Mouse (Mus musculus) layer of hippocampus, adult 8-10 months (tissue): ENCODE data around the gene Lyrm1. TPM values are rescaled to one million over a fixed set of nuclear protein-coding genes. Genes with fewer than 3 reads are reported as not detected.

ENCODE experiments used
- DNase-seq, 2 experiments: peaks; one replicate each; pipeline ENCODE4 v3.0.0; 2022; ENCODE audit warnings: low spot score in 2 of 2
- total RNA-seq, 4 experiments: library from RNA; stranded (reverse); gene quantifications; 2 replicates each; pipeline ENCODE4 v1.2.4; 2022

Lyrm1 gene
- total RNA-seq, 4 experiments from 2014 or later, result 10.6 to 13.4 (median 10.9) TPM

GRCm38 (mm10) chr7:119887887-119888286, 7.8 kb upstream of the Lyrm1 start:
- no peak for DNase-seq

GRCm38 (mm10) chr7:119892198-119892597, 3.5 kb upstream of the Lyrm1 start:
- no peak for DNase-seq

- DNase-seq, result no peak
These were observed 2.9 kb upstream of the Lyrm1 start for GRCm38 (mm10) chr7:119892742-119893141.

- DNase-seq, result peak in 1 of 2 experiments; percentile 12
These were observed 680 bp upstream of the Lyrm1 start for GRCm38 (mm10) chr7:119894818-119895544.

GRCm38 (mm10) chr7:119897521-119898109, 2.0 kb downstream of the Lyrm1 start:
- DNase-seq, result no peak

- DNase-seq, result no peak
These were observed 2.7 kb downstream of the Lyrm1 start for GRCm38 (mm10) chr7:119898247-119898856.

GRCm38 (mm10) chr7:119899386-119900057, 3.9 kb downstream of the Lyrm1 start:
- no peak for DNase-seq

GRCm38 (mm10) chr7:119906523-119907215, 11.0 kb downstream of the Lyrm1 start:
- DNase-seq, result no peak

- DNase-seq, result no peak
These were observed 16.1 kb downstream of the Lyrm1 start for GRCm38 (mm10) chr7:119911727-119912126.

GRCm38 (mm10) chr7:119920457-119920856, 24.8 kb downstream of the Lyrm1 start:
- DNase-seq, result no peak

GRCm38 (mm10) chr7:119921054-119921453, 25.4 kb downstream of the Lyrm1 start:
- DNase-seq, result no peak

GRCm38 (mm10) chr7:119928783-119929440, 33.3 kb downstream of the Lyrm1 start:
- DNase-seq, result no peak

- no peak for DNase-seq
These were observed 40.7 kb downstream of the Lyrm1 start for GRCm38 (mm10) chr7:119936321-119936720.

GRCm38 (mm10) chr7:119937036-119937435, 41.4 kb downstream of the Lyrm1 start:
- DNase-seq, result no peak

GRCm38 (mm10) chr7:119941569-119941968, 45.9 kb downstream of the Lyrm1 start:
- DNase-seq, result no peak

- DNase-seq, result no peak
These were observed 58.4 kb downstream of the Lyrm1 start for GRCm38 (mm10) chr7:119954047-119954446.

- no peak for DNase-seq
These were observed 61.8 kb downstream of the Lyrm1 start for GRCm38 (mm10) chr7:119957421-119957820.

- no peak for DNase-seq
These were observed 63.4 kb downstream of the Lyrm1 start for GRCm38 (mm10) chr7:119959091-119959490.

- DNase-seq, result no peak
These were observed 63.8 kb downstream of the Lyrm1 start for GRCm38 (mm10) chr7:119959491-119959890.

- DNase-seq, result no peak
These were observed 64.3 kb downstream of the Lyrm1 start for GRCm38 (mm10) chr7:119960006-119960405.

- DNase-seq, result no peak
These were observed 64.9 kb downstream of the Lyrm1 start for GRCm38 (mm10) chr7:119960546-119960945.
